In genomic region chr4:64803886-64804285, GRCm38 (mm10) we compare ENCODE assay signal across 13 mouse cellular contexts.
DNase-seq lines count a peak whose midpoint lies in the region; ATAC-seq and TF ChIP-seq lines count a peak whose summit lies in the region.
"Had no signal": no experiment of that assay in that cellular context is flagged by ENCODE, and none has a peak within 500 bp of the region (broad histone marks: within the 10 kb centered on the region; RNA-seq: fewer than 3 reads in every experiment).

No protein-coding gene starts in this region.

- no peak overlapping the region for H3K4me2 ChIP-seq in lung, postnatal 0 days (replicated peaks; ENCODE audit: low read depth, low read length)
- H3K4me2 ChIP-seq in forebrain, embryonic 13.5 days: no peak overlapping the region
- H3K4me2 ChIP-seq: limb, embryonic 13.5 days had no signal

- DNase-seq in adrenal gland, adult (ENCODE audit: inconsistent age in 2 of 2, low spot score in 1 of 2): peak; percentile 5 to 35
- no peak for DNase-seq in adrenal gland, postnatal 36 days
- DNase-seq in lung, postnatal 0 days (ENCODE audit: low spot score): peak; percentile 52
- DNase-seq in lung, postnatal 10 days: no peak
- DNase-seq in cerebellum, adult 2 months: peak; percentile 81 to 92
- peak; percentile 26 for DNase-seq in lung, postnatal 36 days
- no peak for DNase-seq in gastrocnemius, postnatal 25 days
- DNase-seq: adrenal gland, adult 2 months; gastrocnemius, postnatal 14 days; kidney, postnatal 4 days had no signal

- H3K36me3 ChIP-seq in lung, postnatal 0 days (ENCODE audit: insufficient read depth, low read length): no peaks in the 10 kb centered on the region
- no peaks in the 10 kb centered on the region for H3K36me3 ChIP-seq in forebrain, embryonic 13.5 days (ENCODE audit: poor library complexity, severe bottlenecking)
- H3K36me3 ChIP-seq: limb, embryonic 13.5 days had no signal

- H3K4me3 ChIP-seq in lung, postnatal 0 days (ENCODE audit: low read depth, low read length): no peak overlapping the region
- H3K4me3 ChIP-seq in cerebellum, adult 2 months (replicated peaks; ENCODE audit: insufficient read depth, low read depth, low read length): no peak overlapping the region
- no peak overlapping the region for H3K4me3 ChIP-seq in forebrain, embryonic 13.5 days
- H3K4me3 ChIP-seq: limb, embryonic 13.5 days had no signal

- no peaks in the 10 kb centered on the region for H3K27me3 ChIP-seq in lung, postnatal 0 days (replicated peaks; ENCODE audit: insufficient read depth, low read length)
- no peaks in the 10 kb centered on the region for H3K27me3 ChIP-seq in cerebellum, adult 2 months (ENCODE audit: control insufficient read depth, insufficient read depth, low read length)
- H3K27me3 ChIP-seq in forebrain, embryonic 13.5 days: no peaks in the 10 kb centered on the region
- H3K27me3 ChIP-seq: limb, embryonic 13.5 days had no signal

- ATAC-seq in lung, postnatal 0 days: peak; percentile 35
- ATAC-seq in forebrain, embryonic 13.5 days: no peak
- ATAC-seq: hindbrain, postnatal 0 days had no signal

- no peak for TF ChIP-seq CTCF in lung, postnatal 0 days (IDR thresholded peaks at IDR 0.05)
- TF ChIP-seq CTCF in cerebellum, adult 2 months (IDR thresholded peaks at IDR 0.05; ENCODE audit: borderline replicate concordance, insufficient read depth, low read depth, low read length): no peak

- no peak overlapping the region for H3K27ac ChIP-seq in lung, postnatal 0 days (ENCODE audit: low read length)
- peak overlapping the region; percentile 41; the same call in 1 of the 2 replicates for H3K27ac ChIP-seq in cerebellum, adult 2 months (ENCODE audit: insufficient read depth, low read length)
- H3K27ac ChIP-seq in forebrain, embryonic 13.5 days: no peak overlapping the region
- H3K27ac ChIP-seq: hindbrain, postnatal 0 days; limb, embryonic 13.5 days had no signal

- H3K9me3 ChIP-seq in lung, postnatal 0 days (ENCODE audit: low read length): no peaks in the 10 kb centered on the region
- H3K9me3 ChIP-seq in forebrain, embryonic 13.5 days (replicated peaks): no peaks in the 10 kb centered on the region
- H3K9me3 ChIP-seq: limb, embryonic 13.5 days had no signal

- WGBS in lung, postnatal 0 days: 61% methylated on average over 7 of the region's 7 CpGs
- 15% methylated on average over 7 of the region's 7 CpGs for WGBS in cerebellum, adult 2 months
- 84% methylated on average over 7 of the region's 7 CpGs for WGBS in forebrain, embryonic 13.5 days

- TF ChIP-seq POLR2A in cerebellum, adult 2 months (IDR thresholded peaks at IDR 0.05; ENCODE audit: borderline replicate concordance, insufficient read depth, low read length): no peak

- H3K4me1 ChIP-seq in lung, postnatal 0 days (ENCODE audit: insufficient read depth, low read depth, low read length): no peaks in the 10 kb centered on the region
- H3K4me1 ChIP-seq in cerebellum, adult 2 months (ENCODE audit: control insufficient read depth, insufficient read depth, low read length): peaks cover 10% of the 10 kb centered on the region; the same call in 1 of the 2 replicates
- H3K4me1 ChIP-seq in forebrain, embryonic 13.5 days: no peaks in the 10 kb centered on the region

- H3K9ac ChIP-seq in lung, postnatal 0 days (replicated peaks; ENCODE audit: low read depth): no peak overlapping the region
- H3K9ac ChIP-seq in forebrain, embryonic 13.5 days: no peak overlapping the region
- H3K9ac ChIP-seq: limb, embryonic 13.5 days had no signal

- peak; percentile 59 for TF ChIP-seq EP300 in lung, postnatal 0 days (IDR thresholded peaks at IDR 0.05)

Comparison
In these comparisons a context has a peak if more than half of its experiments do, and no peak if none do; other contexts are left out.
1. DNase-seq: peak in adrenal gland, adult (2 of 2), lung, postnatal 0 days (single experiment), cerebellum, adult 2 months (2 of 2) and lung, postnatal 36 days (single experiment); none in adrenal gland, postnatal 36 days (0 of 2), lung, postnatal 10 days (single experiment) and gastrocnemius, postnatal 25 days (single experiment).